Mouse (Mus musculus) E14TG2a.4 (cell line): ENCODE measurements around the gene Pef1.

Experiments
- H3K27me3 ChIP-seq: 2 replicates; pipeline ENCODE4 v1.6.1; 2014; ENCODE audit warnings: low read length, control low read depth; ENCODE audit not compliant: insufficient read depth
- H3K36me3 ChIP-seq: 2 replicates; pipeline ENCODE4 v1.6.1; 2014; ENCODE audit warnings: low read length, control low read depth; ENCODE audit not compliant: insufficient read depth
- H3K4me1 ChIP-seq: replicated peaks from 2 replicates; pipeline ENCODE4 v1.6.1; 2014; ENCODE audit warnings: low read depth, low read length, control low read depth
- H3K4me3 ChIP-seq: replicated peaks from 2 replicates; pipeline ENCODE4 v1.5.1; 2014; ENCODE audit warnings: mild to moderate bottlenecking, low read length
- H3K9me3 ChIP-seq: 2 replicates; pipeline ENCODE4 v1.6.1; 2014; ENCODE audit warnings: low read length, control low read depth
- CTCF ChIP-seq: conservative IDR thresholded peaks from 2 replicates; pipeline ENCODE4 v1.5.1; 2014; ENCODE audit warnings: low read length
- NANOG ChIP-seq: IDR thresholded peaks from 2 replicates; pipeline ENCODE4 v1.6.1; 2014; ENCODE audit warnings: borderline replicate concordance, low read length, mixed read lengths
- POU5F1 ChIP-seq: IDR thresholded peaks from 2 replicates; pipeline ENCODE4 v1.6.1; 2014; ENCODE audit warnings: low read length, borderline replicate concordance

Pef1 gene

DNA sequence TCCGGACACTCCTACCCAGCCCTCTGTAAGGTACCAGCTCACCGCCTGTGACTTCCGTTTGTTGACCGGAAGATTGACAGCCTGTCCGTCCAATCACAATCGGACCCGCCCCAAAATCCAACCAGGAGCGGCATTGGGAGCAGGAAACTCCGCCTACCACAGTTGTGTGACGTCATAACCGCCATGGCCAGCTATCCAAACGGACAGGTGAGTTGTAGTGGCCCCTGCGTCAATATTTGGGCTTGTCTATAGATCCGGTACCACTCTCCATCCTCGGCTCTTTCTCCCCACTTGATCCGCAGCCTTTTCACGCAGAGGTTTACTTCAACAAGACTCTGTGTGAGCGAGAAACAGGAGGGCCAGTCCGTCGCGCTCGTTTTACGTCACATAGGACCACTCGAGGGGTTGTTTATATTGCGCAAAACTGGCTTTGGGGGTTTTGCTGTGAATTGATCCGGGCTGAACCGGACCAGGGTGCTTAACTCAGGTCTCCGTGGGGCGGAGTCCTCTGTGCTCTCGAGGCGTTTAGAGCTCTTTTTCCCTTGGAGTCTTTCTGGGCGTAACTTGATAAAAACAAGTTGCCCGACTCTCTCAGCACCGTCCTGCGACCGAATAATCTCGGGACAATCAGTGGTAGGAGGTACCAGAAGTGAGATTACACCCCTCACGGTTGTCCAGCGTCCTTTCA is 5.2 kb downstream of the Pef1 start:
- TF ChIP-seq CTCF (no peak), POU5F1 (no peak), NANOG (no peak)
- Histone ChIP-seq H3K36me3 (peaks cover 6% of the 10 kb centered on the region; the same call in 1 of the 2 replicates), H3K4me3 (peak overlapping the region; percentile 85)

DNA sequence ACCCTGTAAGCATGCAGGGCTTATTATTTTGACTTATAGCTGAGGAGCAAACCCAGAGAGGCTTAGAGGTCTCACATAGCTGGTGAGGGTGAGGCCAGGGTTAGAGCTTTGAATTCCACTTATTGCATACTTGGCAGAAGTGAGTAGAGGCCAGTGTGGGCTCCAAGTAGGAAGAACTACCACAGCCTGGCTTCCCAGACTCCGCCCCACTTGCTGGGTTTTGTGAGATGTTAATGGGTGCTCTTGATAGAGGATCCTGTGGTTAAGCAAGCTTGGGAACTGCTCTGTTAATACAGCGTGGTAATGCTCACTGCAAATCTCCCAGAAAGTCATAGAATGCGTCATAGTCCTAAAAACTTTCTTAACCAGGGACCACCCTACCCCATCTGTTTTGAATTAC is 6.6 kb downstream of the Pef1 start:
- Histone ChIP-seq H3K27me3 (peaks cover 2% of the 10 kb centered on the region; the same call in 1 of the 2 replicates), H3K4me3 (no peak overlapping the region), H3K9me3 (0 out of 2 replicates have a peak, but pooled peaks cover 2% of the 10 kb centered on the region), H3K4me1 (peaks cover 55% of the 10 kb centered on the region), H3K36me3 (peaks cover 17% of the 10 kb centered on the region)
- TF ChIP-seq POU5F1 = no peak
- TF ChIP-seq CTCF = no peak
- no peak for TF ChIP-seq NANOG

More for the DNA sequence above, 5.2 kb downstream of the Pef1 start:
- Histone ChIP-seq H3K9me3 (0 out of 2 replicates have a peak, but pooled peaks cover 4% of the 10 kb centered on the region), H3K4me1 (peaks cover 68% of the 10 kb centered on the region), H3K27me3 (peaks cover 9% of the 10 kb centered on the region)

DNA sequence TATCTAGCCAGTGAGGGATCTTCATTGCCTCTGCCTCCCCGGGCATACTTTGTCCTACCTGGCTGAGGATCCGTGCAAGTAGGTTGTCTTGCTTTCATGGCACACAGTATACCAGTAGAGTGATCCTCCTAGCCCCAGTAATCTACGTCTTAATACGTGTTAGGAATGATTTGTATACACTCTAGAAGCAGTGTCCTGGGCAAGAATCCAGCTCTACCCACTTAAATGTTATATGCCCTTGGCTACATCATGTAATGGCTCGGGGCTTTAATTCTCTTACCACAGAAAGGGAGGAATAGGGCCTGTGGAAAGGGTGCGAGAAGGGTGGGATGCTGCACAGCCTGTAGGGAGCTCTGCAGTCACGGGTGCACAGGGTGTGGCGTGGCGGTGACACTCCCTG is 7.3 kb downstream of the Pef1 start:
- Histone ChIP-seq H3K27me3 (no peaks in the 10 kb centered on the region), H3K9me3 (no peaks in the 10 kb centered on the region), H3K36me3 (peaks cover 18% of the 10 kb centered on the region), H3K4me3 (no peak overlapping the region), H3K4me1 (peaks cover 54% of the 10 kb centered on the region)
- no peak for TF ChIP-seq NANOG
- TF ChIP-seq POU5F1 = no peak
- no peak for TF ChIP-seq CTCF

DNA sequence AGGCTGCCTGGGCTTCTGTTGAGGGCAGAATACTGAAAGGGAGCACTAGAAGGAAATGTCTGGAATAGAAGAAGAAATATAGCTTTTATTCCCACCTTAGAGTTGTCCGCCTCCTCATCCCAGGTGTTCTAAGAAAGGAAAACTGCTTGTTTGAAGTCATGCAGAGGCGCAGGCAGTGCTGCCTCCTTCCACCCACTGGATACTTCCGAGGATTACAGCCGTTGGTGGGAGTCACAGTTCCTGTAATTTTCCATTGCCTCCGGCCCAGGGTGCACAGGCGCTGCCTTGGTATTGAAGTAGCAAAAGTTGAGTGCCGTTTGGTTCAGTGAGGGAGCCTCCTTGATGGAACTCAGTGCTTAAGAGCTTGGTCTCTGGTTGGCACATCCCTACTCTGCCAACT is 7.7 kb downstream of the Pef1 start:
- H3K4me1 ChIP-seq = peaks cover 54% of the 10 kb centered on the region
- no peak overlapping the region for H3K4me3 ChIP-seq
- TF ChIP-seq NANOG (no peak), POU5F1 (no peak), CTCF (no peak)
- H3K9me3 ChIP-seq = no peaks in the 10 kb centered on the region
- peaks cover 22% of the 10 kb centered on the region for H3K36me3 ChIP-seq
- no peaks in the 10 kb centered on the region for H3K27me3 ChIP-seq

DNA sequence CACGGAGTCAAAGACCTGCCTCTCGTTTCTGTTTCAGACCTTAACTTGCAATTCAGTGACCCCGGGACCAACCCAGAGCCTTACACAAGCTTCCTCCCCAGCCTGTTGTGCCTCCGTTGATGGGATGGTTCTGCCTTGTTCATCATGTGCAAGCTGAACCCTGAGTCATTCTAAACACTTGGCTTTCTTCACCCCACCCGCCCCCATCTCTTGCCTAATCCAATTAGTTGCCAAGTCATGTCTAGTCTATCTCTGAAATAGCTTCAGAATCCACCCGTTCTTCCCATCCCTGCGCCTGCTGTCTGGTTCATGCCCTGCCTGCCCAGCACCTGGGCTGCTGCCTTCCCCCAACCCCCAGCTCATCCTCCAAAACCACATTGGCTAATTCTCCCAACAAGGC is 9.9 kb downstream of the Pef1 start:
- Histone ChIP-seq H3K4me3 (no peak overlapping the region), H3K4me1 (peaks cover 43% of the 10 kb centered on the region), H3K36me3 (peaks cover 30% of the 10 kb centered on the region), H3K9me3 (peaks cover 7% of the 10 kb centered on the region), H3K27me3 (no peaks in the 10 kb centered on the region)
- no peak for TF ChIP-seq NANOG
- no peak for TF ChIP-seq CTCF
- TF ChIP-seq POU5F1 = no peak

DNA sequence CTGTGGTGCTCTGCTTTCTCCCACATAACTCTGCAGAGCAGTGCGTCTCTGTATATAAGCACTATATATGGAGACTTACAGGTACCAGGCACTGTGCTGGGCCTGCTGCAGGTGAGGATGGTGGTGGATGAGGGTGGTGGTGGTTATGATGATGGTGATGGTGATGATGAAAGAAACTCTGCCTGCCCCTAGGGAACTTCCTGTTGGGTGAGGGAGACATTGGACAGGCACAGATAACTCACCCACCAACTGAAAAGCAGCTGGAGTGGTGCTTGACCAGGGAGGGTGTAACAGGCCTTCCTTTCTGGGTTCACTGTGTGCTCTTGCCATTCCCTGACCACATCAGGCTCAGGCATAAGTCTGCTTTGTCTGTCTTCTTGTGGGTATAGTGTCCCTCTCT is 10.4 kb downstream of the Pef1 start:
- no peak for TF ChIP-seq NANOG
- no peak for TF ChIP-seq CTCF
- TF ChIP-seq POU5F1 = no peak
- Histone ChIP-seq H3K9me3 (peaks cover 11% of the 10 kb centered on the region), H3K4me1 (peaks cover 43% of the 10 kb centered on the region), H3K36me3 (peaks cover 30% of the 10 kb centered on the region), H3K4me3 (no peak overlapping the region), H3K27me3 (no peaks in the 10 kb centered on the region)

DNA sequence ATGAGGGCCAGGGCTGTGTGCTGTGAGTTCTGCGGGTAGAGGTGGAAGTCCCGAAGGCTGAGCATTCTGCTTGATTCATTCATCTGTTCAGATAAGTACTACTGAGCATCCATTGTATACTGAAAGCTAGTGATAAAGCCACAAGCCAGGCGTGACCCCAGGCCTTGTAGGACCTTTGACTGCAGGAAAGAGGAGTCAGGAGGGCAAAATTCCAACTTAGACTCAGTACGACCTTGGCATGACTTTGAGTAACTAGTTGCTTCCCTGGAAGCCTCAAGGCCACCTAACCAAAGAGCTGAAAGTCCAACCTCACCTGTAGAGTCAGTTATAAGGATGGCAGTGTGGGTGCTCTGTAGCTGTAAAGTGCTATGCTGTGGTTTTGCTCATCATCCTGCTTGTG is 18.4 kb downstream of the Pef1 start:
- peaks cover 50% of the 10 kb centered on the region for H3K36me3 ChIP-seq
- H3K4me1 ChIP-seq = peaks cover 42% of the 10 kb centered on the region
- H3K9me3 ChIP-seq = peaks cover 17% of the 10 kb centered on the region
- H3K4me3 ChIP-seq = no peak overlapping the region
- H3K27me3 ChIP-seq = no peaks in the 10 kb centered on the region
- TF ChIP-seq NANOG (no peak), POU5F1 (no peak)

DNA sequence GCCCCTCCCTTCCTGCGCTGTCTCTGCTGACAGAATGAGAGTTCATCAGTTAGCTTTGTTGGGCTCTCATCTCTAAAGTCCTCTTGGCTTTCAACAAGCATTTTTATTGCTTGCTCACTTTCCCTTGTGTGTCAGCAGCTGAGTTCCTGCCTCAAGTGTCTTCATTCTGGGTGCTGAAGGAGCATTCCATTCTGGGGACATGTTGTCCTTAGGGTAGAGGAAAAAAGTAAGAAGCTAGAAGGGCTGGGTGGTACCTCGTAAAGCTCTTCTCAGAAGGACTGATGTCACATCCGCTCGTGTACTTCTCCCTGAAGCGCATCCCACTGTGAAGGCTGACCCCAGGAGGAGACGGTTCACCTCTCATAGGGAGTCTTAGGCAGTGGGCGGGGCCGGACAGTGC is 19.2 kb downstream of the Pef1 start:
- peaks cover 56% of the 10 kb centered on the region for H3K36me3 ChIP-seq
- peaks cover 50% of the 10 kb centered on the region for H3K4me1 ChIP-seq
- H3K27me3 ChIP-seq = no peaks in the 10 kb centered on the region
- peaks cover 17% of the 10 kb centered on the region for H3K9me3 ChIP-seq
- no peak overlapping the region for H3K4me3 ChIP-seq
- TF ChIP-seq POU5F1 = no peak
- TF ChIP-seq CTCF = no peak
- TF ChIP-seq NANOG = no peak

DNA sequence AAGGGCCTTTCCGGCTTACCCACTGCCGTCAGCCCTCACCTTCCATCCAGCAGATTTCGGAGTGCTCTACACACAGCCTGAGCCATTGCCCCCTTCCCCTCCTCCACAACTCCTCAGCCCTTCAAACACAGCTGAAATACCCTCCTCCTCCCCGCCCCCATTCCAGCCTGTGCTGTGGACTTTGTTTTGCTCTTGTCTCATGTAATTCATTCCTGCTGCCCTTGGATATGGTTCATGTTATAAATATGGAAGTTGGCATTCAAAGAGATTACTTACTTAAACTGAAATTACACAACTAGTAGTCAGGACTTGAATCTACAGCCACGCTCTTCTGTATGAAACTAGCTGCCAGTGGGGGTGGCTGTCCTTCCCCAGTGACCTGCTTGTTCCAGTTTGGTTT is 20.7 kb downstream of the Pef1 start:
- peaks cover 62% of the 10 kb centered on the region for H3K4me1 ChIP-seq
- H3K27me3 ChIP-seq = no peaks in the 10 kb centered on the region
- peaks cover 2% of the 10 kb centered on the region for H3K9me3 ChIP-seq
- H3K36me3 ChIP-seq = peaks cover 71% of the 10 kb centered on the region
- no peak for TF ChIP-seq CTCF
- no peak for TF ChIP-seq POU5F1
- no peak for TF ChIP-seq NANOG
- peak overlapping the region; percentile 23; the same call in 1 of the 2 replicates for H3K4me3 ChIP-seq
